Mouse (Mus musculus) layer of hippocampus, postnatal 25 days (tissue): ENCODE measurements around the gene Rsad1. TPM values are rescaled to one million over a fixed set of nuclear protein-coding genes. Genes with fewer than 3 reads are reported as not detected.

Source experiments
- DNase-seq, 2 experiments: peaks; one replicate each; pipeline ENCODE4 v3.0.0; 2022; ENCODE audit warnings: mixed read lengths in 2 of 2, low spot score in 1 of 2; ENCODE audit errors: extremely low spot score in 1 of 2
- total RNA-seq, 2 experiments: library from RNA; stranded (reverse); gene quantifications; 2 replicates each; pipeline ENCODE4 v1.2.3; 2021

The Rsad1 gene
- total RNA-seq, result 10 to 100 TPM; 10.3 to 10.8 TPM

DNA sequence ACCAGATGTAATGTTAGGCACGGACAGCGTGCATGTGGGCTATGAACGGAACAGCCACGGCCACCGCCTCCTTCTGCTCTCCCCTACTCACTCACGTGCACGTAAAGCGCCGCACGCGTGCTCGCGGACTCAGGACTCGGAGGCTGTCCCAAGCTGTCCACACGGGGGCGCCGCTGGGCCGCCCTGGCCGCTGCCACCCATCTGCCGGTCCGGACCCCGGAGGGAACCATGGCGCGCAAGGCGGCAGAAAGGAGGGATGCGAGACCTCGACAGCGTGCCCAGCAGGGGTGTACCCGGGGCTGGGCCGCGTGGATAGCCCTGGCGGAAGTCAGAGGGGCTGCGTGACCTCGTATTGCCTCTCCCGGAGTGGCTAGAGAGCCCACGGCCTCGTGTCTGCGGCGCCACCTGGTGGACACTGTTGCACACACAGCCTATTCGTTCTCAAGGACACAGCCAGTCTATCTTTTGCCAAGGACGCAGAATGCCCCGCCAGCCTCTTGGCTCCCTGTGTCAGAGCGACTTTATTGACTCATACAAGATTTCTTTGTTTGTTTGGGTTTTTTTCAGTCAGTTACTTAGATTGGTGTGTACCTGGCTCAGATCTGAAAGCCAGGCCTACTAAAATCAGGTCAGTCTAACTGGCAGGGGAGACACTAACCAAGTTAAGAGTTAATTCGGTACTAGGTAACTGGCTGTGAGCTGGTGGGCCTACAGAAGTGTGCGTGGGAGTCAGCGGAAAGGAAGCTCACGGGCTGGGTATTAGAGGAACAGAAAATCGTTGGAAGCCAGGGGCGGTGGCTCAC lies at the start of gene Rsad1:
Rsad1 (minus strand) TSS at position 368 of the 803 bp plus-strand sequence.
- DNase-seq, result peak; percentile 98 to 99

DNA sequence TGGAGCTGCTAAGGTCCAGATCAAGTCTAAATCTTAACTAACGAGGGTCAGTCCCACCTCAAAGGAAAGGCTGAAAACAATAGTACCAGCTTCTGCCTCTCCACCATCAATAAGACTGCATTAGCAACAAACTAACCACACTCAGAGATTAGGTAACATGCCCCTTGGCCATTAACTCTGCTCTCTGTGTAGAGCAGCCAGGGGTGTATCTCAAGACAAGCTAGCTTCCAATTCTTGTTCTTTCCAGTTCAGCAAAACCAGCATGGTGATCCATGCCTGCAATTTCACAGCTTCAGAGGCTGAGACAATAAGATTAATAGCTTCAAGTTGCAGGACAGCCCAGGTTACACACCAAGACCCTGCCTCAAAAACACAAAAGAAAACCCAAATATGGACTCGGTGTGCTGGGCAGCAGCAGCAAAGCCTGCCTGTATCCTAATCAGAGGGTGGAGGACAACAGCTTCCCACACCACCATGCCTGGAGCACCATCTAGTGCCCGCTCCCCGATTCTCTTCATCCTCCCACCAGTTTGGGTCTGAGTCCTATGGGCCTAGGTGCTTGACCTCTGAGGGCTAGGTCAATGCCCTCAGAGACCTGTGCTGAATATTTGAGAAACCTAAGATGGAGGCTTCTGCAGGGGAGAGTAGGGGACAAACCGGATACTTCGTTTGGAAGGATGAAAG lies 49.5 kb upstream of the Rsad1 start:
- no peak for DNase-seq

DNA sequence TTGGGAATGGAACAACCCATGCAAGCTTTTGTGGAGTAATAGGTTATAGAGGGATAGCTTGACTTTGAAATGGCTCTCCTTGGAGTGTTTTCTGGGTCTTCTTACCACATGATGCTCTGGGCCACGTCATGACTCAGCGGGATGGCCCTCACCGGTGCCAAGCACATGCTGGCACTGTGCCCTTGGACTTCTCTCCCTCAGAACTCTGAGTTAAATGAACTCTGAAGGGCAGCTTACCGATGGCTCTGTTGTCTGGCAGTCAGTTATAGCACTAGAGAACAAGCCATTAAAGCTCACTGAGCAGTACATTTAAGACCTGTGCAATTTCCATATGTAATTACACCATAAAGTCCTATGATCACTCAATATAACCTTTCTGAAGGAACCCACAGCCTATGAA lies 48.3 kb upstream of the Rsad1 start:
- DNase-seq, result no peak

DNA sequence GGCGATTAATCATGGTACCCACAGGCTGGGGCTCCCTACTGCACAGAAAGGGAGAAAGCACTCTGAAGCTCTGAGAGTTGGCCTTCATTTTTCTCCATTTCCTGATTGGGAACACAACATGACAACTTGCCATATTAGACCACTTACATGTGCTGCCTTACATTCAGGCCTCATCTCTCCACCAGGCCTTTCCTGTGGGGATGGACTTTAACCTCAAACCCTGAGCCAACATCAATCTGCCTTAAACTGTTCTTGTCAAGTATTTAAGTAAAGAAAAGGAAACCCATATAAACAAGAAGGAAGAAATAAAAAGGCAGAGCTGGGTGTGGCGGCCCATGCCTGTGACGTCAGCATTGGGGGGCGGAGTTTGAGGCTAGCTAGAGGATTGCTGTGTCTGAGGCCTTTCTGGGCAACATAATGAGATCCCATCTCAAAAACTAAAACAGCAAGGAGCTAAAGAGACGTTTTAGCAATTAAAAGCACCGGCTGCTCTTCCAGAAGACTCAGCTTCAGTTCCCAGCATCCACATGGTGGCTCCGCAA lies 47.3 kb upstream of the Rsad1 start:
- DNase-seq, result no peak

DNA sequence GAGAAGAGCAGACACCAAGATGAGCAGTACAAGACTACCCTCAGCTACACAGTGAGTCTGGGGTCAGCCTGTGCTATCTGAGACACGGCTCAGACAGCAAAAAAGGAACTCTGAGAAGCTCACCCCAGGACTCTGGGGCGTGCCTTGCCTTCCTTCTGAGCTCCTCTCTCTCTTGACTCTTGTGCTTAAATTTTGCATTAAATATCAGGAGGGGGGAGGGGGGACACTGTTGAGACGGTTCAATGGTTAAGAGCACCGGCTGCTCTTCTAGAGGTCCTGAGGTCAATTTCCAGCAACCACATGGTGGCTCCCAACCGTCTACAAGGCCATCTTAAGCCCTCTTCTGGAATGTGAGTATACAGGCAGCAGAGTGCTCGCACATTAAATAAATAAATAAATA lies 38.5 kb upstream of the Rsad1 start:
- no peak for DNase-seq

DNA sequence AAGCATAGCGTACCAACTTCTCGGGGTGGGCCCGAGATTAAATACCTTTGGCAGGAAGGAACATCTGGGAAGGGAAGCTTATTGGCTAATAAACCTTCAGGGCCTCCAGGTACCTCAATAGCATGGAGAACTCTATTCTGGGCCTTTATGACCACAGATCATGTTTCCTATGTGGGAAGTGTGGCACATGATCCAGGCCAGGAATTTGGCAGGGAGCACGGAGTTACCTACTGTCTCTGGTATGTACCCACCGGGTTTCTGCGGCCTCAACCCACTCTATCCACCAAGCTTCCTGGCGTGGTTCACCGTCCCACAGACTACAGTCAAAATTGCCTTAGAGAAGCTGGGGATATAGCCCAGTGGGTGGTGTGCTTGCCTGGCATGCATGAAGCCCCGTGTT lies 36.0 kb upstream of the Rsad1 start:
- no peak for DNase-seq

DNA sequence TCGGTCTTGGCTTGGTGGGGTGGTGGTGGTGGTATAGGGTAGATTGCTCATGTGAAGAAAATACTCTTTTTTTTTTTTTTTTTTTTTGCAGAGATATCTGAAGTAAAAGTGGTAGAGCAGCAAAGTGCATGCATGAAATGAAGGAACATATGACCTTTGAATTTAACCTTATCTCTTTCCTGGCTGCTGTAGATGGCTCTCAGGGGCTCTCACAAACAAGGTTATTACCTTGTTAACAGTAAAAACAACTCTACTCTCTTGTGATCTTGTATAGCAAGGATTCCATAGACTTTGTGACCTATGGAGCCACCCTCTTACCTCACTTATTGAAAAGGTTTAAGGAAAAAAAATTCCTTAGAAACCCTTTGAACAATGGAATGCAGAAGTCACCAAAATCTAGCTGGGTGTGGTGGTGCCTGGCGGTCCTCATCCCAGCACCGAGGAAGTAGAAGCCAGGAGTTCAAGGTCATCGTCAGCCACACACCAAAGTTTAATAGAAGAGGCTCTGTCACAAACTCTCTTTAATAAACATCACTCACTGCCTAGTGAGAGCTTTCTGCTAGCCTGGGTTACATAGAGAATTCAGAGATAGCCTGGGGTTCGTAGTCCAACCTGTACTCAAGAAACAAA lies 31.2 kb upstream of the Rsad1 start:
- no peak for DNase-seq

DNA sequence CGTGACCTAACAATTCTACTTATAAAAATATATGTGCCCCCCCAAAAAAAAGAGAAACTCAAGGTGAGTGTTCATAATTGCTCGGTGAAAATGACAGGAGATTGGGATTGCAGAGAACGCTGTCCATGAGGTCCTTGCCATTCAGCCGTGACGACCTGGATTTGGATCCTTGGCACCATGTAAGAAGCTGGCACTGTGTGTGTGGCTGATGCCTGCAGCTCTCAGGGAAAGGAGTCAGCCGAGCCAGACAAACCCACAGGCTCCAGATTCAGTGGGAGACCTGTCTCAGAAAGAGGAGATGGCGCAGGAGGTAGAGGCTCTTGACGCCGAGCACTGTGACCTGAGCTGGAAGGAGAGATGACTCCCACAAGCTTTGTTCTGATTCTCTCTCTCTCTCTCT lies 27.3 kb upstream of the Rsad1 start:
- DNase-seq, result no peak

DNA sequence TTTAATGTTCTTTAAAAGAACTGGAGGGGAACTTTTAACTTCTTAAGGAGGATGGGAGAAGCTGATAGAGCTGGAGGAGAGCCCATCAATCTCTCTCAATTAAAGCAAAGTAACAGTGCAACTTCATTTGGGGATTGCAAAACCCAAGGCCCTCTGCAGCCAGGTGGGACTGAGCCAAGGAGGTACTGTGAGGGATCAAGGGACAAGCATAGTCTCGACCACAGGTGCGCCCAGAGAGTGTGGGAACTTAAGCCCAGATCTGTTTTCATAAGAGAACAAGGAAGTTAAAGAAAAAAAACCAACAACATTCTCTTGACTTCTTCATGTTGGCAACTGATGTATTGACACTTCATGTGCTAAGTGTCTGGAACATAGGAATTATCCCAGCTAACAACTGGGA lies 26.0 kb upstream of the Rsad1 start:
- no peak for DNase-seq

DNA sequence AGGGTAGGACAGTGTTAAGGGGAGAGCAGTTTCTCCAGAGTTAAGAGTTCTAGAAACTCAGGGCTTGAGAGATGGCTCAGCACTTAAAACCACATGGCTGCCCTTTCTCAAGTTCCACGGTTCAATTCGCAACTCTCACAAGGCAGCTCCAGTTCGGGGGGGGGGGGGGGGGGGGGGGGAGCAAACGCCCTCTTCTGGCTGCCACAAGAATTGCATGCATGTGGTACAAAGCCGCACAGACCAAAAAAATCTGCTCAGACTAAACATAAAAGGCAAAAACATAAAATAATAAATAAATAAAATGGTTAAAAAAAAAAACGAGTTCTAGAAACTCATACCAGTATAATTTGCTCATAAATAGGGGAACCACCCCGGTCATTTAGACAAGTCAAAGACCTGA lies 25.5 kb upstream of the Rsad1 start:
- DNase-seq, result no peak

DNA sequence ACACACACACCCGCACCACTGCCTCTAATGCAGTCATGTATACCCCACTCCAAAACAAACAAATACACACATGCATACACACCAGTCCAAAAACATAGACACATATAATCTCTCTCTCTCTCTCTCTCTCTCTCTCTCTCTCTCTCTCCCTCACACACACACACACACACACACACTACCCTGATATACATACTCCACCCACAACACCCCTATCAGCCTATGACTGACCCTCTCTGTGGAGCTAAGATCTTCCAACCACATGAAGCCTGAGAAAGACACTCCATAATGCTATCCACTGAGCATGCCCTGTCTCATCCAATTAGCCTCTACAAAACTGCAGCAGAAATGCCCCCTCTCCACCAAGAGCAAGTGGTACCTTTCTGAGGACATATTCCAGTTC lies 22.8 kb upstream of the Rsad1 start:
- no peak for DNase-seq

DNA sequence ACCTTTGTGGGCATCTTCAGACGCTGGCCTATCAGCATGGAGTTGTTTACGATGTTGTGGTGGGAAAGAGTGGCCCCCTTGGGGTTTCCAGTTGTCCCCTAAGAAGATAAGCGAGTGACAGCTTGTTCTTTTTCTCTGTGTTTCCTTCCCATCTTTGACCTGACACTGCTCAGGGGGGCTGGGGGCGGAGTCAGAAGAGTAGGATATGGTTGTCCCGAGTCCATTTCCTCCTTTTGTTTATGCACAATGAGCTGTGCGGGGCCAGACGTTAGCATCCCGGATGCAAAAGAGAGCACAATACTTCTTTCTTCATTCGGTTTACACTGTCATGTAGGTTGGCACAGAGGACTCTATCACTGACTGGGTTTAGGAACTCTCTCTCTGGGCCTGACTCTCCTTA lies 21.6 kb upstream of the Rsad1 start:
- DNase-seq, result no peak

DNA sequence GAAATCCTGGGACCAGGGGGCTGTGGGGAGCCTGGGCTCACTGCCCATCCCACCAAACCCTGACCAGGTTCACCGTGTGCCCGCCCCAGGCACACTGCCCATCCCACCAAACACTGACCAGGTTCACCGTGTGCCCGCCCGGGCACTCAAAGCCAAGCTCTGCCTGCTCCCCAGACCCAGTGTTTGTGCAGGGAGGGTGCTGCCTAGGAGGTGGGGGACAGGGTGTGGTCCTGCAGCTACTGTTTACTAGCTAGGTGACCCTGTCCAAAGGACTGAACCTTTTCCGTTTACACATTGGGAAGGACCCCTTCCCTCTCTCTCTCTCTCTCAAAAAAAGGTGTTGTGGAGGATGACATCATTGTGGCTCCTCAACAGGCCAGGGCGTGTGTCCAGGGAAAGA lies 18.3 kb upstream of the Rsad1 start:
- DNase-seq, result no peak

DNA sequence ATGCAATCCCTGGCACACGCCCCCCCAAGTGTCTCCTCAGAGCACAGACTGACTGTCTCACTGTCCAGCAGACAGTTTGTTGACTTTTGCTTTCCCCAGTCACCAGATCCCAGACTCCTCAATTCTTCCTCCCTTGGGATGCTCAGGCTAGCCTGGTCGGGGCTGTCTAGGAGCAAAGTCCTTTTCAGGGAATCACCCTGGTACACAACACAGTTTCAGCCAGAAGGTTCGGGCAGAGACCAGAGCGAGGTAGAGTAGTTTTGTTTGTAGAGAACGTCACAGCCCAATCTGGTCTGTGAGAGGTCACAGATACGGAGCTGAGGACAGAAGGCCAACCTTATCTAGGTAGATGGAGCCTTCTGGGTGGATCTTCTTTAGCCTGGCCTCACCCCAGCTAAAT lies 17.5 kb upstream of the Rsad1 start:
- no peak for DNase-seq

DNA sequence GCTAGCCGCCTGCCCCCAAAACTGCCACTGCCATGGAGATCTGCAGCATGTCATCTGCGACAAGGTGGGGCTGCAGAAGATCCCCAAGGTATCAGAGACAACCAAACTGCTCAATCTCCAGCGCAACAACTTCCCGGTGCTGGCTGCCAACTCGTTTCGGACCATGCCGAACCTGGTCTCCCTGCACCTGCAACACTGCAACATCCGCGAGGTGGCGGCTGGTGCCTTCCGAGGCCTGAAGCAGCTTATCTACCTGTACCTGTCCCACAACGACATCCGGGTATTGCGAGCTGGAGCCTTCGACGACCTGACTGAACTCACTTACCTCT lies 16.1 kb upstream of the Rsad1 start:
- DNase-seq, result no peak

DNA sequence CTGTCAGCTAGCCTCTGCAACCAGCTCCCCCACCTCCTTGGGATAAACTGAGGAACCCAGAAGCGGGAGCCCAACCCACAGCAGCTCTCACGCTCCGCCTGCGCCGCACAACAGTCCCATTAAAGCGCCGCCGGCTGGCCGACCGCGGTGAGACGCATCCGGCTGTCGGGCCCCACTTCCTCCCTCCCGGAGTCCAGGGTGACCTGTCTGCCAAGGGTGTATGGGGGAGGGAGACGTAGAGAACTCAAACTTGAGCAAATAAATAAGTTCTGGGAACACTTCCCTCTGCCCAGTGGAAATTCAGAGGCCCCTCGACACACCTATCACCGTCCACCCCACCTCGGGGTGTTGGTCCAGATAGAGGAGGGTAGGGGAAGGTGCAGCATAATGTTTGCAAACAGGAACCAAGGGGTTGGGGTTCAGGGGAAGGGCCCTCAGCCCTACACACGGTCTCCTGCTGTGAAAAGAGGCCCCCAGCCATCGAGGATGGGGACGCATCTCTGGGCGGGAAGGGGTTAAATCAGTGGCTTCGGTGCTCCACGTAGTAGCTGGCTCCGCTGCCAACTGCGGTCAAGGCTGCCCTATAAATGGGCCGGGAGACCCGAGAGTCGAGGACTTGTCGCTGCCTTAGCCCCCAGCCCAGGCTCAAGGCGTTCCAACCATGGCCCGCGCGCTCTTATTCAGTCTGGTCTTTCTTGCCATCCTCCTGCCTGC lies 15.5 kb upstream of the Rsad1 start, which contains the start of gene Chad:
Chad (plus strand) TSS at position 611 of the 714 bp plus-strand sequence.
- DNase-seq, result no peak

DNA sequence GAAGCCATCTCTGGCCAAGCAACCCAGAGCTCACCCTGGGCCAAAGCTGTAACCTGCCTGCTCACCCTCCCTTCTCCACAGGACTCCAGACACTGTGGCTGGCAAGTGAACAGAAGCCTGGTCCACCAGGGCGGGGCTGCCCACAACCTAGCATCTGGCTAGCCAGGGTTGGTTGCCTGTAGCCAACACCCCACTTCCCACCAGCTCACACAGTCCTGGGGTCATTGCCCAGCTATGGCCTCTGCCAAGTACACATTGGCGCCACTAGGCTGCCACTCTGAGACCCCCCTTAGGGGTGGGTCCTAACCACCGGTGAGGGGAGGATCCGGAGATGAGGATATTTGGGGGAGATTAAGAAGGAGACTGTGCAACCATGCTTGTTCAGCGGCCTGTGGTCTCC lies 14.8 kb upstream of the Rsad1 start:
- DNase-seq, result no peak

DNA sequence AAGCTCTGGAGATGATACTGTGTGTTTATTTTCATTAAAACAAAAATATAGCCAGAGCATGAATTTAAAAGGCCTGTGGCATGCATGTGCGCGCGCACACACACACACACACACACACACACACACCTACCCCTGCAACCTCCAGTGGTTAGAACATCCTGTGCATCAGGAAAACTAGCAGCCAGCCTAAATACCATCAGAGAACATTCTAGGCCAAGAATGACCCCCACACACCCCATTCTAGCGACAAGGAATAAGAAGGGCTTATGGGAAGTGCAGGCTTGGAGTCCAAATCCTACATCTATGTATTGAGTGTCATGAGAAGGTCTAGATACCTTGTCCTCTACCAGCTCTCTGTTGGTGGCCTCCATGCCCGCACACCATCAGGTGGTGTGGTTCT lies 14.3 kb upstream of the Rsad1 start:
- DNase-seq, result no peak

DNA sequence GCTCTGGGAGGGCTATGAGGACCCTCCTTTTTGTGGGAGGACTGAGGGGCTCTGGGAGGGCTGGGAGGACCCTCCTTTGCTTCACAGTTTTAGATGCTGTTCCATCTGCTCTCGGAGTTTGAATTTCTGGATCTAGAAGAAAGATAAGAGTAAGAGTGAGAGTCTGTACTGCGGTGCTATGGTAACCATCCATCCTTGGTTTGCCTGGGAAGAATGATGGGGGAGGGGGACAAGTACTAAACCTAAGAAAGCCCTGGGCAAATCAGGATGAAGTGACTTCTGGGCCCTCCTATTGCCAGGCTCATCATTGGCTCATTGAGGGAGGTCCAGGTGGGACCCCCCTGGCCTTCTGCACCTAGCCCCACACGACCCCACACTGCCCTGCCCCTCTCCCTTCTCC lies 9.2 kb upstream of the Rsad1 start:
- no peak for DNase-seq

DNA sequence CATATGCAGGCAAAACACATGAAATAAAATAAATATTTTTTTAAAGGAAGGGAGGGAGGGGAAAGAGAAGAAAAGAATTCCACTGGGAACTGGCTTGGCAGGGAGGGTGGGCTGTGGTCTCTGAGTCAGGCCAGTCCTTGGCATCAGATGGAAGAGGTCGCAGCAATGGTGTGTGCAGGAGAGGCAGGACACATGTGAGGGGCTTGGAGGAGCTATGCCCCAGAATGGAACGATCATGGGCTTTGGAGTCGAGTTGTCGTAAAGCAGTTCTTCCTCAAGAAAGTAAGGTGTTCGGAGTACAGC lies 1.3 kb upstream of the Rsad1 start:
- DNase-seq, result no peak
